Mouse (Mus musculus) layer of hippocampus, adult 9-11 months (tissue): ENCODE measurements around the gene Scgb2b3.

ENCODE experiments used
- DNase-seq: peaks from one replicate; pipeline ENCODE4 v3.0.0; 2022

Scgb2b3 gene

DNA sequence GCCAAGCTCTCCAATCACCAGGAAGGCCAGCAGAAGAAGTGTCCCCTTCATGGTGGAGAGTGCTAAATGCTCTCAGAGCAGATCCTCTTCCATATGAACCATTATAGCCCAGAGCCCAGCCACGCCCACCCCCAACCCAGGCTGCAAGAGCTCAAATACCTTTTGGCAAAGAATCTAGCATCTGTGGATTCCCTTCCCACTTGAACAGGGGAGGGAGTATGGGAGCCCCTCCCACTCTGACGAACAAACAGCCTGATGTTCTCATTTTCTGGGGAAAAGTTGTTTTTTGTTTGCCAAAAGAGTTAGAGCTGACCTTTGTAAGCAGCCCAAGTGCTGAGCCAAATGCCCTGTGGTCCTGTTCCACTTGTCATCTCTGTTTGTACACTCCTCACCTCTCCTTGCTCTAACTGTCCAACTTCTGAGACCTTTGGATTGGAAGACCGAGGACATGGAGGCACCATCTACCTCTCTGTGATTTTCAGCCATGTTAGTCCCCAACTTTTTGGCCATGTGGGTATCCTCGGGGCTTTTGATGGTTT is at the start of gene Scgb2b3:
TSS of gene Scgb2b3 (minus strand) at position 51 of the 539 bp plus-strand sequence.
- no peak for DNase-seq

DNA sequence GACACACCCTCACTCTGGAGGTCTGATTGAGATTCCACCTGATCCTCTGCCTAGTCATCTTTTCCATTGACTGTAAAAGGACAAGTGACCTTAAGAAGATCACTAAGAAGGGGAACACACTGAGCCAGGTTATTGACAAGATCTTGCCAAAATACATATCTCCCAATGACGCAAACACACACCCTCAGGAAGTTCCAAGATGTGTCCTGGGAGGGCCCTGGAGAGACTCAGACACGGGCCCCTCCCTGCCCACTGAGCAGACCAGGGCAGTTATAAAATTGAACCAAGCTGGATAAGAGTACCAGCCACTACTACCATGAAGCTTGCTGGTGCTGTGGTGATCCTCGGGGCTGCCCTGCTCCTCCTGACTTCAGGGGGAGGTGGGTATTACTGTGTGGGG is 13.4 kb upstream of the Scgb2b3 start, which contains the start of gene Scgb1b3:
TSS of gene Scgb1b3 (plus strand) at position 301 of the 400 bp plus-strand sequence.
- DNase-seq = no peak
